Mouse (Mus musculus) bone marrow, adult 2 months (tissue): Measurements from ENCODE around the gene Lrrn1. TPM values are rescaled to one million over a fixed set of nuclear protein-coding genes. Genes with fewer than 3 reads are reported as not detected.

Experiments used
- H3K27ac ChIP-seq: fragments of 200-500 bp; 2 replicates; pipeline ENCODE4 v1.5.1; 2012; ENCODE audit warnings: low read depth, mild to moderate bottlenecking, control low read depth, inconsistent platforms, low read length; ENCODE audit not compliant: control insufficient read depth, poor library complexity, insufficient read depth
- H3K4me1 ChIP-seq: fragments of 200-500 bp; 2 replicates; pipeline ENCODE4 v1.6.1; 2011; ENCODE audit warnings: low read length; ENCODE audit not compliant: control insufficient read depth, insufficient read depth
- H3K4me3 ChIP-seq: fragments of 200-500 bp; replicated peaks from 2 replicates; pipeline ENCODE3; 2011; ENCODE audit warnings: mild to moderate bottlenecking, low read depth, low read length, control low read depth; ENCODE audit not compliant: control insufficient read depth
- CTCF ChIP-seq: fragments of 200-500 bp; IDR thresholded peaks from 2 replicates; pipeline ENCODE4 v1.5.1; 2011; ENCODE audit warnings: low read length, control low read depth; ENCODE audit not compliant: control insufficient read depth, insufficient read depth
- POLR2A ChIP-seq: fragments of 200-500 bp; IDR thresholded peaks from 2 replicates; pipeline ENCODE4 v1.6.1; 2011; ENCODE audit warnings: low read depth, mild to moderate bottlenecking, control low read depth, low read length, borderline replicate concordance; ENCODE audit not compliant: control insufficient read depth
- WGBS: fragments of 180-500 bp; shearing (Covaris S2); methylation state at CpG from one replicate; pipeline ENCODE4 v1.1.7; 2018; 5-methylcytosine and 5-hydroxymethylcytosine counted together
- polyA plus RNA-seq: library from polyadenylated mRNA; stranded (reverse); fragments of >200 nt; gene quantifications from 2 replicates; pipeline ENCODE4 v1.2.4, GENCODE M21; 2011; ENCODE audit warnings: low replicate concordance; ENCODE audit not compliant: missing spikeins, insufficient read depth, insufficient read length

The Lrrn1 gene
- polyA plus RNA-seq = not detected in 2 replicates

- Histone ChIP-seq H3K4me1 (no peaks in the 10 kb centered on the region), H3K4me3 (no peak within 1 kb of the TSS), H3K27ac (no peak within 1 kb of the TSS; the same call in 1 of the 2 replicates)
- WGBS = 6% methylated on average over 42 of the region's 43 CpGs
- TF ChIP-seq POLR2A (no peak), CTCF (no peak)
Measured at GRCm38 (mm10) chr6:107528877-107529864, at the start of gene Lrrn1. Gene Lrrn1, plus strand, starts transcription at chr6:107529768.

GRCm38 (mm10) chr6:107494491-107494890 lies 35.1 kb upstream of the Lrrn1 start:
- no peaks in the 10 kb centered on the region for H3K4me1 ChIP-seq
- TF ChIP-seq CTCF (no peak), POLR2A (no peak)
- WGBS = 31% methylated on average over 1 of the region's 1 CpGs
- no peak overlapping the region for H3K27ac ChIP-seq
- H3K4me3 ChIP-seq = no peak overlapping the region

DNA sequence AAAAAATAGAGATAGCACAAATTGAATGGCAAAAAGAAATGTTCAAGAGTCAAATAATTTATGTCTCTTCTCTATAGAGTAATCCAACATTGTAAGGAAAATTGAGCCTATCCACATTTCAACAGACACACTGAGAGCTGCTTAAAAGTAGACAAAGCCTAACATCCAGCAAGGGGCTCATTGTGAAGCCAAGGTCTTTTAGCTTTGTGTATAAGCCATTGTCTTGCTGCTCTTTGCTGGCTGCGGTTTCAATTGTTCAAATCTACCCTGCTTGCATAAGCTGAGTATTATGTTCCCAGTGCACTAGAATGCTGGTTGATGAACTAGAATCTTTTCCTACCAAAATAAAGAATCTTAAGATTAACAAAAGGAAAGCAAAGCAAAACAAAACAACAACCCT lies 33.7 kb upstream of the Lrrn1 start:
- TF ChIP-seq CTCF (no peak), POLR2A (no peak)
- WGBS = 69% methylated on average over 1 of the region's 1 CpGs
- Histone ChIP-seq H3K27ac (no peak overlapping the region), H3K4me1 (no peaks in the 10 kb centered on the region), H3K4me3 (no peak overlapping the region)

GRCm38 (mm10) chr6:107513716-107514115 lies 15.9 kb upstream of the Lrrn1 start:
- Histone ChIP-seq H3K4me3 (no peak overlapping the region), H3K27ac (no peak overlapping the region), H3K4me1 (no peaks in the 10 kb centered on the region)
- no peak for TF ChIP-seq POLR2A
- no peak for TF ChIP-seq CTCF
- 72% methylated on average over 4 of the region's 4 CpGs for WGBS

- Histone ChIP-seq H3K4me1 (no peaks in the 10 kb centered on the region), H3K27ac (no peak overlapping the region), H3K4me3 (no peak overlapping the region)
- TF ChIP-seq CTCF (no peak), POLR2A (no peak)
- 68% methylated on average over 2 of the region's 2 CpGs for WGBS
Measured at GRCm38 (mm10) chr6:107523953-107524352, 5.6 kb upstream of the Lrrn1 start.

DNA sequence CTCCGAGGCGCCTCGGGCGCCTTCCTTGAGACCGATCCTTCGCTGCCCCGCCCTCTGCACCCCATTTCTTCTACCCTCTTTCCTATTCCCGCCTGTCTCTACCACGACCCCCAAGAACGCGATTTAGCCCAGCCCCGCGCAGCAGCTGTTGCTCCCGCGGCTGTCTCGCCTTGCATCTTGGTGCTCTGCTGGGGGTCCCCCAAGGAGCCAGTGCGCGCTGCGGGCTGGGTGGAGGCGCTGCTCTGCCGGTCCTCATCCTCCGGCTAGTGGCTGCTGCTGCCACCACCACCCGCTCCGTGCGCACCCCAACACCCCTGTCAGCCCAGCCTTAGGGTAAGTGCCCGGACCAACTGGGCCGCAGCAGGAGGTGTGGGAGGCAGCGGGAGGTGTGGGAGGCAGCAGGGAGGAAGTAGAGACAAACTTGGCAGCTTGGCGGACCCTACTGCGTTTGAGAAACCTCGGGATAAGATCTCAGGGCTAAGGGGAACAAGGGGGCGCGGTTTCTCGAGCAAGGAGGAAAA lies 403 bp downstream of the Lrrn1 start:
- H3K4me3 ChIP-seq = no peak overlapping the region
- H3K4me1 ChIP-seq = no peaks in the 10 kb centered on the region
- H3K27ac ChIP-seq = no peak overlapping the region; the same call in 1 of the 2 replicates
- no peak for TF ChIP-seq POLR2A
- 2% methylated on average over 34 of the region's 34 CpGs for WGBS

DNA sequence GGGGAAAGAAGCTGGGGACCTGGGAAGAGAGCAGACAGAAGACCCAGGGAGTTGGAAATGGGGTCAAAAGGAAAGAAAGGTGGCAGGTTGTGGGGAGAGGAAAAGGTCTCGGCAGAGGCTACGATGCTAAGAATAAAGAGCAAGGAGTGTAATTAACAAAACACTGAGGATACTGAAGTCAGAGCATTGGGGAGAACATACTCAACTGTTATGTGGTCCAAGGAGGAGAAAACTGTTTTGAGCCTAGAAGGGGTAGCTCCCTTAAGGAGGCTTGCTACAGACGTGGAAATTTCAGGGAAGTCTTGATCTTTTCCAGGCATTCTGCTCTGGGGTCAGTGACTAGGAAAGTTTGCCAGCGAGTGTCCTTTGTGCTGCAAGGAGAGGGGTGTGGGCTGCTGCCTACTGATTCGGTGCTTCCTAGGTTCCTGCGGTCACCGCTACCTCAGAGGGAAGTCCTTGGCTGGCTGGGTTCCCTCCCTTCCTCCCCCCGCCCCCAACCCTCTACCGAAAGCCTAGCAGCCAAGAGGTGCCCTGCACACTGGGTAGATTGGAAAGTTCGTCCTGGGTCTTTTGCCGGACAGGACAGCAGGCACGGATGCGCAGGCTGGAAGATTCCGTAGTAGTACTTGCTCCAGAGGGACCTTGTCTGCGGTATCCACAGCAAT lies 1.2 kb downstream of the Lrrn1 start:
- 3% methylated on average over 15 of the region's 15 CpGs for WGBS
- H3K4me1 ChIP-seq = no peaks in the 10 kb centered on the region
- H3K4me3 ChIP-seq = no peak overlapping the region
- no peak overlapping the region for H3K27ac ChIP-seq
- TF ChIP-seq POLR2A (no peak), CTCF (no peak)

DNA sequence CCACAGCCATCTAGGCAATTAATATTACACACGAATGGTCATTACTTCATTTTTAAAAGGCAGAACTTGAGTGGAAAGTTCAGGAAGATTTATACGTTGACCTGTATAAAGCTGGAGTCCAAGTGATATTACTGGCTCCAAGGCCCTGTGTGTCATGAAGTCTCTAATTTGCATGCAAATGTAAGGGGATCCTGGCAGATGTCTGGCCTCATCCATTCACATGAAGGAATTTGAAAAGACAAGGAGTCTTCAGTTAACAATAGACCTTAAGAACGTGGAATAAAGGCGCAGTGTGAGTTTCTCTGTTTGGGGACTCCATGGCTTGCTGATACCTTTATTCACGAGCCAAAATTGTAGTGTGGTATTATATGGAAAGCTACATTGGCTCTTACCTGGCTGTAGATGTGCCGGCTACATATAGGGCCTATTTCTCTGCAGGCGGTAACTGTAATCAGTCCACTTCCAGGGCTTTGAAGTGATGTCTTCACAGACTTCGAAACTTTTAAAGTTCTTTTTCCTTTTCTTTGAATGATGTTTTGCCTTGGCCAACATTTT lies 2.0 kb downstream of the Lrrn1 start:
- TF ChIP-seq POLR2A = no peak
- TF ChIP-seq CTCF = no peak
- no peak overlapping the region for H3K27ac ChIP-seq
- WGBS = 64% methylated on average over 8 of the region's 8 CpGs
- H3K4me1 ChIP-seq = no peaks in the 10 kb centered on the region
- no peak overlapping the region for H3K4me3 ChIP-seq
